Mouse (Mus musculus): ENCODE results near the gene Adarb2. TPM values are rescaled to one million over a fixed set of nuclear protein-coding genes. Genes with fewer than 3 reads are reported as not detected.
"Not testable (repeated sequence)": the region's sequence is repeated elsewhere in the genome, so short reads cannot be mapped to it uniquely, and the experiment has no call there.

Gene Adarb2
- polyA plus RNA-seq, 1 experiment from 2014 or later = 15.2 TPM

- ATAC-seq (ENCODE audit: low read depth) = no peak
- Histone ChIP-seq H3K4me3 (no peak overlapping the region), H3K36me3 (no peaks in the 10 kb centered on the region), H3K9me3 (no peaks in the 10 kb centered on the region), H3K27me3 (no peaks in the 10 kb centered on the region), H3K4me2 (no peak overlapping the region), H3K27ac (replicated peaks) (no peak overlapping the region), H3K4me1 (replicated peaks) (no peaks in the 10 kb centered on the region; the same call in 1 of the 2 replicates), H3K9ac (no peak overlapping the region)
- 84% methylated on average over 13 of the region's 13 CpGs for WGBS
Observed at GRCm38 (mm10) chr13:8570269-8570668, 367.6 kb downstream of the Adarb2 start.

- WGBS = 68% methylated on average over 12 of the region's 12 CpGs
- ATAC-seq (ENCODE audit: low read depth) = peak; percentile 65; the same call in 1 of the 2 replicates
Observed at GRCm38 (mm10) chr13:8573908-8574307, 371.2 kb downstream of the Adarb2 start.

GRCm38 (mm10) chr13:8584257-8585005 lies 381.8 kb downstream of the Adarb2 start:
- Histone ChIP-seq H3K4me1 (replicated peaks) (peaks cover 6% of the 10 kb centered on the region; the same call in 1 of the 2 replicates), H3K9me3 (no peaks in the 10 kb centered on the region), H3K4me3 (no peak overlapping the region), H3K9ac (no peak overlapping the region), H3K36me3 (no peaks in the 10 kb centered on the region), H3K27me3 (no peaks in the 10 kb centered on the region), H3K4me2 (no peak overlapping the region), H3K27ac (replicated peaks) (no peak overlapping the region)
- WGBS = 70% methylated on average over 8 of the region's 8 CpGs
- peak; percentile 50; the same call in 1 of the 2 replicates for ATAC-seq (ENCODE audit: low read depth)

More at GRCm38 (mm10) chr13:8573908-8574307, 371.2 kb downstream of the Adarb2 start:
- Histone ChIP-seq H3K4me3 (no peak overlapping the region), H3K27me3 (no peaks in the 10 kb centered on the region), H3K4me1 (replicated peaks) (no peaks in the 10 kb centered on the region), H3K4me2 (no peak overlapping the region), H3K9ac (no peak overlapping the region), H3K9me3 (no peaks in the 10 kb centered on the region), H3K36me3 (no peaks in the 10 kb centered on the region), H3K27ac (replicated peaks) (no peak overlapping the region)

- Histone ChIP-seq H3K4me2 (no peak overlapping the region), H3K27ac (replicated peaks) (no peak overlapping the region), H3K4me3 (no peak overlapping the region), H3K4me1 (replicated peaks) (peaks cover 6% of the 10 kb centered on the region; the same call in 1 of the 2 replicates), H3K9me3 (no peaks in the 10 kb centered on the region), H3K9ac (no peak overlapping the region), H3K27me3 (no peaks in the 10 kb centered on the region), H3K36me3 (no peaks in the 10 kb centered on the region)
- ATAC-seq (ENCODE audit: low read depth) = no peak
- 83% methylated on average over 7 of the region's 7 CpGs for WGBS
Observed at GRCm38 (mm10) chr13:8587447-8587846, 384.8 kb downstream of the Adarb2 start.

GRCm38 (mm10) chr13:8590460-8590859 lies 387.8 kb downstream of the Adarb2 start:
- no peak overlapping the region for H3K27ac ChIP-seq (replicated peaks)
- no peak overlapping the region for H3K9ac ChIP-seq
- H3K4me2 ChIP-seq = no peak overlapping the region
- H3K9me3 ChIP-seq = no peaks in the 10 kb centered on the region
- no peak for ATAC-seq (ENCODE audit: low read depth)
- H3K4me1 ChIP-seq (replicated peaks) = no peaks in the 10 kb centered on the region
- H3K4me3 ChIP-seq = no peak overlapping the region
- no peaks in the 10 kb centered on the region for H3K27me3 ChIP-seq
- H3K36me3 ChIP-seq = no peaks in the 10 kb centered on the region
- WGBS = 76% methylated on average over 3 of the region's 3 CpGs

GRCm38 (mm10) chr13:8596977-8597646 lies 394.4 kb downstream of the Adarb2 start:
- H3K27me3 ChIP-seq = no peaks in the 10 kb centered on the region
- no peak overlapping the region for H3K9ac ChIP-seq
- no peaks in the 10 kb centered on the region for H3K4me1 ChIP-seq (replicated peaks)
- H3K4me2 ChIP-seq = no peak overlapping the region
- no peak overlapping the region for H3K4me3 ChIP-seq
- no peaks in the 10 kb centered on the region for H3K36me3 ChIP-seq
- no peak for ATAC-seq (ENCODE audit: low read depth)
- 67% methylated on average over 4 of the region's 4 CpGs for WGBS
- no peaks in the 10 kb centered on the region for H3K9me3 ChIP-seq
- no peak overlapping the region for H3K27ac ChIP-seq (replicated peaks)

GRCm38 (mm10) chr13:8597647-8598017 lies 395.0 kb downstream of the Adarb2 start:
- H3K27ac ChIP-seq (replicated peaks) = no peak overlapping the region
- H3K9me3 ChIP-seq = no peaks in the 10 kb centered on the region
- H3K27me3 ChIP-seq = no peaks in the 10 kb centered on the region
- no peak overlapping the region for H3K4me2 ChIP-seq
- no peak for ATAC-seq (ENCODE audit: low read depth)
- H3K36me3 ChIP-seq = no peaks in the 10 kb centered on the region
- H3K9ac ChIP-seq = no peak overlapping the region
- WGBS = 69% methylated on average over 6 of the region's 6 CpGs
- no peak overlapping the region for H3K4me3 ChIP-seq
- H3K4me1 ChIP-seq (replicated peaks) = no peaks in the 10 kb centered on the region

GRCm38 (mm10) chr13:8605645-8606044 lies 403.0 kb downstream of the Adarb2 start:
- Histone ChIP-seq H3K9ac (no peak overlapping the region), H3K4me2 (no peak overlapping the region), H3K27me3 (no peaks in the 10 kb centered on the region), H3K9me3 (no peaks in the 10 kb centered on the region), H3K36me3 (no peaks in the 10 kb centered on the region), H3K27ac (replicated peaks) (no peak overlapping the region), H3K4me1 (replicated peaks) (no peaks in the 10 kb centered on the region), H3K4me3 (no peak overlapping the region)
- ATAC-seq (ENCODE audit: low read depth) = no peak
- WGBS = 86% methylated on average over 2 of the region's 2 CpGs

- Histone ChIP-seq H3K9ac (no peak overlapping the region), H3K9me3 (no peaks in the 10 kb centered on the region), H3K4me3 (no peak overlapping the region), H3K27ac (replicated peaks) (no peak overlapping the region), H3K27me3 (no peaks in the 10 kb centered on the region), H3K4me1 (replicated peaks) (0 out of 2 replicates have a peak, but pooled peaks cover 10% of the 10 kb centered on the region), H3K4me2 (no peak overlapping the region), H3K36me3 (no peaks in the 10 kb centered on the region)
- 73% methylated on average over 12 of the region's 12 CpGs for WGBS
- no peak for ATAC-seq (ENCODE audit: low read depth)
Observed at GRCm38 (mm10) chr13:8608040-8608439, 405.4 kb downstream of the Adarb2 start.

- H3K27ac ChIP-seq (replicated peaks); H3K36me3 ChIP-seq; H3K9me3 ChIP-seq; H3K9ac ChIP-seq; H3K27me3 ChIP-seq; ATAC-seq (ENCODE audit: low read depth); H3K4me2 ChIP-seq; H3K4me3 ChIP-seq: not testable (repeated sequence)
- WGBS = 93% methylated on average over 6 of the region's 6 CpGs
- 0 out of 2 replicates have a peak, but pooled peaks cover 11% of the 10 kb centered on the region for H3K4me1 ChIP-seq (replicated peaks)
Observed at GRCm38 (mm10) chr13:8608918-8609317, 406.3 kb downstream of the Adarb2 start.

- 0 out of 2 replicates have a peak, but pooled peaks have one; percentile 43 for ATAC-seq (ENCODE audit: low read depth)
- Histone ChIP-seq H3K4me1 (replicated peaks) (0 out of 2 replicates have a peak, but pooled peaks cover 11% of the 10 kb centered on the region), H3K27ac (replicated peaks) (no peak overlapping the region), H3K36me3 (no peaks in the 10 kb centered on the region), H3K9me3 (no peaks in the 10 kb centered on the region), H3K4me3 (no peak overlapping the region), H3K9ac (no peak overlapping the region), H3K27me3 (no peaks in the 10 kb centered on the region), H3K4me2 (no peak overlapping the region)
- WGBS = 51% methylated on average over 8 of the region's 8 CpGs
Observed at GRCm38 (mm10) chr13:8610956-8611355, 408.3 kb downstream of the Adarb2 start.

- 65% methylated on average over 14 of the region's 14 CpGs for WGBS
- Histone ChIP-seq H3K9ac (no peak overlapping the region), H3K4me1 (replicated peaks) (0 out of 2 replicates have a peak, but pooled peaks cover 11% of the 10 kb centered on the region), H3K4me3 (no peak overlapping the region), H3K27me3 (no peaks in the 10 kb centered on the region), H3K36me3 (no peaks in the 10 kb centered on the region), H3K4me2 (no peak overlapping the region), H3K27ac (replicated peaks) (no peak overlapping the region), H3K9me3 (no peaks in the 10 kb centered on the region)
- ATAC-seq (ENCODE audit: low read depth) = no peak
Observed at GRCm38 (mm10) chr13:8612618-8613391, 410.1 kb downstream of the Adarb2 start.
